Mouse (Mus musculus) lung, postnatal 0 days (tissue): ENCODE data around the gene Paqr3. TPM values are rescaled to one million over a fixed set of nuclear protein-coding genes. Genes with fewer than 3 reads are reported as not detected.

Source experiments
- ATAC-seq: fragments of 200-750 bp; cut with Nextera tagmentation; 2 replicates; pipeline ENCODE4 v1.8.0; 2017; ENCODE audit warnings: moderate library complexity
- DNase-seq: peaks from one replicate; pipeline ENCODE4 v3.0.0-alpha.2; 2016; ENCODE audit warnings: low spot score
- H3K27ac ChIP-seq: fragments of 300-500 bp; sonication (generic); 2 replicates; pipeline ENCODE4 v1.5.1; 2014; ENCODE audit warnings: antibody characterized with exemption, mild to moderate bottlenecking, low read length, mixed read lengths
- H3K27me3 ChIP-seq: fragments of 300-500 bp; sonication (generic); replicated peaks from 2 replicates; pipeline ENCODE4 v1.6.1; 2014; ENCODE audit warnings: low read length, mixed read lengths; ENCODE audit not compliant: insufficient read depth
- H3K36me3 ChIP-seq: fragments of 300-500 bp; sonication (generic); 2 replicates; pipeline ENCODE4 v1.6.1; 2014; ENCODE audit warnings: low read length, mixed read lengths; ENCODE audit not compliant: insufficient read depth
- H3K4me1 ChIP-seq: fragments of 300-500 bp; sonication (generic); 2 replicates; pipeline ENCODE4 v1.6.1; 2014; ENCODE audit warnings: antibody characterized with exemption, low read depth, low read length, mixed read lengths; ENCODE audit not compliant: insufficient read depth
- H3K4me2 ChIP-seq: fragments of 300-500 bp; sonication (generic); replicated peaks from 2 replicates; pipeline ENCODE4 v1.6.1; 2014; ENCODE audit warnings: low read depth, mild to moderate bottlenecking, low read length, moderate library complexity, mixed read lengths
- H3K4me3 ChIP-seq: fragments of 300-500 bp; sonication (generic); 2 replicates; pipeline ENCODE4 v1.5.1; 2014; ENCODE audit warnings: low read depth, low read length
- H3K9ac ChIP-seq: fragments of 300-500 bp; sonication (generic); replicated peaks from 2 replicates; pipeline ENCODE4 v1.6.1; 2014; ENCODE audit warnings: low read depth, mild to moderate bottlenecking
- H3K9me3 ChIP-seq: fragments of 300-500 bp; sonication (generic); 2 replicates; pipeline ENCODE4 v1.6.1; 2016; ENCODE audit warnings: low read length, mixed read lengths
- CTCF ChIP-seq: IDR thresholded peaks from 2 replicates; pipeline ENCODE4 v1.5.1; 2016; ENCODE audit warnings: antibody characterized with exemption, mild to moderate bottlenecking
- EP300 ChIP-seq: IDR thresholded peaks from 2 replicates; pipeline ENCODE4 v1.6.1; 2016; ENCODE audit warnings: antibody characterized with exemption, mild to moderate bottlenecking, control low read depth
- WGBS: fragments of 180-500 bp; shearing (Covaris S2); extraction: QIAGEN DNeasy Blood & Tissue Kit; methylation state at CpG from one replicate; pipeline ENCODE4 v1.1.7; 2014; 5-methylcytosine and 5-hydroxymethylcytosine counted together
- polyA plus RNA-seq: library from polyadenylated mRNA; unstranded; fragments of >200 nt; fragmentation: Nextera tagmentation; extraction: Ambion mirVana; gene quantifications from 2 replicates; pipeline ENCODE4 v1.2.1, GENCODE M21; 2015

The Paqr3 gene
- polyA plus RNA-seq, 1 experiment from 2014 or later: 1.4 TPM

DNA sequence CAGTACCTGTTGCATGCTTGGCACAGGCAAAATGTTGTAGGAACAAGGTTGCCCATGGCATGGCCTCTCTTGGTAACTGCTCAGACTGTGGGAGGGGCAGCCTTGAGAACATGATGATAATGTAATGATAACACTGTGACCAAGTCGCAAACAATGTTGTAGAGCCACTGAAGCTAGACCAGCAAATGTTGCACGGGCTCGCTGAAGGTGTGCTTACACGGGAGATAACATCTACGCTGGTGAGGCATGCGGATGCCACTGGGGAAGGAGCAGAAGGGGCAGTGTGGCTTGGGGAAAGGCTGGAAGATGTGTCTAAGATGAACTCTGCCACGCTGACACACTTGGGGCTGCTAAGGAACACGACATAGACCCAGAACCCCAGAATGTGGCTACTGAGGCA lies 11.4 kb downstream of the Paqr3 start:
- Histone ChIP-seq H3K27ac (no peak overlapping the region), H3K27me3 (no peaks in the 10 kb centered on the region), H3K4me2 (no peak overlapping the region), H3K36me3 (no peaks in the 10 kb centered on the region), H3K9ac (no peak overlapping the region), H3K9me3 (no peaks in the 10 kb centered on the region), H3K4me1 (no peaks in the 10 kb centered on the region), H3K4me3 (no peak overlapping the region)
- DNase-seq: no peak
- WGBS: 87% methylated on average over 8 of the region's 8 CpGs
- TF ChIP-seq EP300: no peak
- no peak for TF ChIP-seq CTCF
- ATAC-seq: no peak

DNA sequence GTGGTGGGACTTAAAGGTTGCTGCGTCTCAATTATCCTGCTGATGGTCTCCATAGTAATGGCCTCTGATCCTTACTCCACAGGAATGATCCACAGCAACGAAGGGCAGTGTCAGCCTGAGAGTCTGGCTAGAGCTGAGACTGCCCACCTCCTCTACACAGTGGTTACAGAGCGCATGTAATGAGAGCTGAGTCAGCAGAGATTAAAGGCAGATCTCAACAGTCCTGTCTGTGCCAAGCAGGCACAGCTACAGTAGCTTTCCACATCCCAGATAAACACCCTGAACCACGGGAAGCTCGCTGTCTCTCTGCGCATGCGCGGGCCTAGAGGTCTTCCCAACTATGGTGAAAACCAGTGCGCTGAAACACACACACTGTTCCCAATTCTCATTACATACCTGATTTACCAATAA lies 13.8 kb downstream of the Paqr3 start:
- Histone ChIP-seq H3K9me3 (no peaks in the 10 kb centered on the region), H3K4me1 (no peaks in the 10 kb centered on the region), H3K27me3 (no peaks in the 10 kb centered on the region), H3K4me3 (no peak overlapping the region), H3K9ac (no peak overlapping the region), H3K4me2 (no peak overlapping the region), H3K36me3 (no peaks in the 10 kb centered on the region), H3K27ac (no peak overlapping the region)
- DNase-seq (no peak), ATAC-seq (no peak)
- 75% methylated on average over 9 of the region's 9 CpGs for WGBS
- TF ChIP-seq CTCF: no peak
- no peak for TF ChIP-seq EP300

DNA sequence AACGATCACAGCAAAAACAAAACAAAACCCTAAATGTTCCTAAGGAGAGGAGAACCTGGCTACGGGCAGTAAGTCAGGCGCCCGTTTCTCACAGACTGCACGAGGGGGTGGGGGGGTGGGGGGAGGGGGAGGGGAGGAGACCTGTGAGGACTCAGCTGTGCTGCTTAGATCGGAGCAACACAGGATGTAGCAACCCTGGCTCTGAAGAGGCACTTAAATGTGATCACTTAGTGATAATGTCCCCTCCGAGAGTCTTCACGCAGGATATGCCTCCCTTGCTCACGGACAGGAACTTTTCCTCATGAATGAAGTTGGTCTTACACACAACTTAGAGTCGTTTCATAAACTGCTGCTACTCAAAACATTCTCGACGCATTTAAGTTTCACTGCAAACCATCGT lies 16.1 kb downstream of the Paqr3 start:
- Histone ChIP-seq H3K27me3 (no peaks in the 10 kb centered on the region), H3K9me3 (no peaks in the 10 kb centered on the region), H3K4me2 (no peak overlapping the region), H3K36me3 (no peaks in the 10 kb centered on the region), H3K4me3 (no peak overlapping the region), H3K27ac (no peak overlapping the region), H3K9ac (no peak overlapping the region), H3K4me1 (no peaks in the 10 kb centered on the region; the same call in 1 of the 2 replicates)
- ATAC-seq (no peak), DNase-seq (no peak)
- no peak for TF ChIP-seq CTCF
- TF ChIP-seq EP300: no peak
- 49% methylated on average over 12 of the region's 13 CpGs for WGBS

DNA sequence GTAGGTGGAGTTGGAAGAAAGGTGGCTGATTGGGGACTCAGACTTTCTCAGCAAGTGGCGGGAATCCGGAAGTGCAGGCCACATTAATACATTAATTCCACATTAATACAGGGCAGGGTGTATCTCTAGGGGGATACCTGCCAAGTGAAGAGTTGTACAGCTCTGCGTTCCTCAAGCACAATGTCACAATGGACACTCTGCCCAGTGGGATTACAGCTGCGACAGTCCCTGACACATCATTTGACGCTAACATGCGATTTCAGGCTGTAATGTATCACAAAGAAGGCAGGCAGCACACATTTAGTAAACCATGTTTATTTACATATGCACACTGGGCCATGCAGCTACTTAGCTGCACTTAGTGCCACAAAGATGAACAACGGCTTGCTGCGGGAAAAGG lies 18.4 kb downstream of the Paqr3 start:
- Histone ChIP-seq H3K36me3 (no peaks in the 10 kb centered on the region), H3K9me3 (no peaks in the 10 kb centered on the region), H3K4me2 (no peak overlapping the region), H3K27ac (no peak overlapping the region), H3K9ac (no peak overlapping the region), H3K4me1 (no peaks in the 10 kb centered on the region; the same call in 1 of the 2 replicates), H3K27me3 (no peaks in the 10 kb centered on the region), H3K4me3 (no peak overlapping the region)
- ATAC-seq: no peak
- 54% methylated on average over 8 of the region's 8 CpGs for WGBS
- TF ChIP-seq CTCF (no peak; the same call in 1 of the 2 replicates), EP300 (no peak)
- DNase-seq: no peak

DNA sequence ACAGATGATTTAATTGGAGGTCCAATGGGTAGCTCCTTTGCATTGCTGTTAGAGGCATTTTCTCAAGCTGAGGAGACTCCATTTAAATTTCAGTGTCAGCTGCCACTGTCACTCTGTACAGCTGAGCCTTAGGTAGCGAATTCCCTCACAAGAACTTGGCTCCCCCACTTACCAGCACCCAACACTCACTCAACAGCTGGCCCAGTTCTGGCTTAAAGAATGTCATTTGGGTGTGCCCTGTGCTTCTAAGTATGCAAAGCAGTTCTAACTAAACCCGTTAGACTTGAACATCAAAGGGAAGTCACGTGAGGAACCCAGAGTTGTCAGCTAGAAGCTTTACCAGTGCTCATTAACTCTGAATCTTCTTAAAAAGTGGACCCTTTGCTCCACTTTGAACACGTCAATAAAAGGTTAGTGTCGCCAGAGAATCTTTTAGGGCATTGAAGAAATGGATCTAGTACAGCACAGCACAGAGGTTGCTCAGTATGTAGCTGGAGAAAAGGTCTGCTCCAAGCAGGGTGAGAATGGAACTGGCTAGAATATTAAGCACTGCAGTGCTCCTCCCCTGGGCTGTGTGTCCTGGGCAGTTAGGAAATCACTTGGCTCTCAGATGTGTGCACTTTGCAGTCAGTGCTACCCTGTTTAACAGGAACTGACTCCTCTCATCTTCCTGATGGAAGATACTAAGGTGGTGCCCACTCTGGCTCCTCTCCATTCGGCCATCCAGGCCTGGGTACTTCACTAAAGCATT lies 21.2 kb downstream of the Paqr3 start:
- Histone ChIP-seq H3K4me3 (no peak overlapping the region), H3K27ac (no peak overlapping the region), H3K9ac (no peak overlapping the region), H3K4me1 (no peaks in the 10 kb centered on the region; the same call in 1 of the 2 replicates), H3K9me3 (no peaks in the 10 kb centered on the region), H3K4me2 (no peak overlapping the region), H3K36me3 (0 out of 2 replicates have a peak, but pooled peaks cover 7% of the 10 kb centered on the region), H3K27me3 (no peaks in the 10 kb centered on the region)
- TF ChIP-seq CTCF: no peak
- peak; percentile 59 for DNase-seq
- peak; percentile 86 for ATAC-seq
- 55% methylated on average over 6 of the region's 6 CpGs for WGBS

DNA sequence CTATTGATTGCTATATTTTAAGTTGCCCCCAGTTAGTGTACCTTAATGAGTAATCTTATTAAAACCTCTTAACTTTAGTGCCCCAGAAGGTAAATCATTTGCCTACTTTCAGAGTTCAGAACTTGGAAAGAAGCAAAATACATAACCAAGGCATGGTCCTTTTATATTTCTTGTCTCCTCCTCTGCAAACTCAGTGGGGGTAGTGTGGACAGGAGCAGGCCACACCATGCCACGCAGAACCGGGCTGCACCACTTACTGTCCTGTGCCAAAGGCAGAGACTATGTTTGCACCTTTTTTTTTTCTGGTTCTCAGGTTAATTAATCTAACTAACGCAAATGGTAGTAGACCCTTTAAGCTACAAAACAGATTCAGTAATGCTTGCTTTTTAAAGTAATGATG lies 22.0 kb downstream of the Paqr3 start:
- Histone ChIP-seq H3K9me3 (no peaks in the 10 kb centered on the region), H3K27ac (no peak overlapping the region), H3K36me3 (0 out of 2 replicates have a peak, but pooled peaks cover 7% of the 10 kb centered on the region), H3K9ac (no peak overlapping the region), H3K4me2 (no peak overlapping the region), H3K4me1 (no peaks in the 10 kb centered on the region; the same call in 1 of the 2 replicates), H3K4me3 (no peak overlapping the region), H3K27me3 (no peaks in the 10 kb centered on the region)
- ATAC-seq: no peak
- no peak for DNase-seq
- WGBS: 92% methylated on average over 3 of the region's 3 CpGs
- TF ChIP-seq EP300 (no peak), CTCF (no peak)
